Mouse (Mus musculus) MEL (cell line): Measurements from ENCODE around the gene Optn. TPM values are rescaled to one million over a fixed set of nuclear protein-coding genes. Genes with fewer than 3 reads are reported as not detected.

ENCODE experiments used
- DNase-seq: peaks from one replicate; pipeline ENCODE4 v3.0.0; 2011; ENCODE audit warnings: low read depth, low spot score
- H3K27ac ChIP-seq: 2 replicates; pipeline ENCODE4 v1.5.1; 2012; ENCODE audit warnings: low read depth, mild to moderate bottlenecking, control low read depth, low read length, moderate library complexity; ENCODE audit not compliant: control insufficient read depth
- H3K27me3 ChIP-seq, 2 experiments: fragments of 150-350 bp in 1 of 2; sonication (generic) in 1 of 2; 2 replicates each; pipeline ENCODE4 v1.6.1; 2012; ENCODE audit warnings: low read length in 2 of 2, mild to moderate bottlenecking in 2 of 2, improper control_type of control experiment in 1 of 2, moderate library complexity in 1 of 2; ENCODE audit not compliant: insufficient read depth in 2 of 2, control insufficient read depth in 1 of 2
- H3K36me3 ChIP-seq, 2 experiments: 2 replicates each; pipeline ENCODE4 v1.6.1; 2012 to 2014; ENCODE audit warnings: low read length in 2 of 2, improper control_type of control experiment in 1 of 2, inconsistent platforms in 1 of 2, mild to moderate bottlenecking in 1 of 2; ENCODE audit not compliant: insufficient read depth in 2 of 2, control insufficient read depth in 1 of 2
- H3K4me1 ChIP-seq, 2 experiments: fragments of 150-350 bp in 1 of 2; sonication (generic) in 1 of 2; 2 replicates each; pipeline ENCODE4 v1.6.1; 2012; ENCODE audit warnings: low read length in 2 of 2, improper control_type of control experiment in 1 of 2, mild to moderate bottlenecking in 1 of 2; ENCODE audit not compliant: insufficient read depth in 2 of 2, control insufficient read depth in 1 of 2
- H3K4me3 ChIP-seq, 2 experiments: fragments of 150-350 bp in 1 of 2; sonication (generic) in 1 of 2; 2 replicates each; pipeline ENCODE4 v1.5.1; 2012; ENCODE audit warnings: low read depth in 2 of 2, low read length in 2 of 2, mild to moderate bottlenecking in 2 of 2, moderate library complexity in 2 of 2, control low read depth in 1 of 2, improper control_type of control experiment in 1 of 2; ENCODE audit not compliant: control insufficient read depth in 1 of 2, insufficient read depth in 1 of 2
- H3K79me2 ChIP-seq: 2 replicates; pipeline ENCODE4 v1.6.1; 2012; ENCODE audit warnings: mild to moderate bottlenecking, low read length, moderate library complexity; ENCODE audit not compliant: control insufficient read depth, poor library complexity, insufficient read depth
- H3K9ac ChIP-seq: 2 replicates; pipeline ENCODE4 v1.6.1; 2012; ENCODE audit warnings: low read depth, mild to moderate bottlenecking, control low read depth, low read length, moderate library complexity; ENCODE audit not compliant: control insufficient read depth, poor library complexity, severe bottlenecking
- H3K9me3 ChIP-seq: fragments of 150-350 bp; sonication (generic); replicated peaks from 2 replicates; pipeline ENCODE4 v1.6.1; 2012; ENCODE audit warnings: mild to moderate bottlenecking, low read length, improper control_type of control experiment, moderate library complexity; ENCODE audit not compliant: insufficient read depth
- BHLHE40 ChIP-seq: IDR thresholded peaks from 2 replicates; pipeline ENCODE4 v1.6.1; 2012; ENCODE audit warnings: low read depth, mild to moderate bottlenecking, inconsistent platforms, low read length, improper control_type of control experiment, borderline replicate concordance
- CHD2 ChIP-seq: IDR thresholded peaks from 2 replicates; pipeline ENCODE4 v1.6.1; 2011; ENCODE audit warnings: low read length, improper control_type of control experiment
- E2F4 ChIP-seq: IDR thresholded peaks from 2 replicates; pipeline ENCODE4 v1.6.1; 2011; ENCODE audit warnings: low read depth, low read length, improper control_type of control experiment, borderline replicate concordance
- ELF1 ChIP-seq: IDR thresholded peaks from 2 replicates; pipeline ENCODE4 v1.6.1; 2014; ENCODE audit warnings: low read depth, mild to moderate bottlenecking, inconsistent platforms, low read length, improper control_type of control experiment, moderate library complexity
- EP300 ChIP-seq, 2 experiments: IDR thresholded peaks; 2 replicates each; pipeline ENCODE4 v1.6.1; 2011; ENCODE audit warnings: improper control_type of control experiment in 2 of 2, low read length in 2 of 2, low read depth in 1 of 2, mild to moderate bottlenecking in 1 of 2
- GATA1 ChIP-seq: IDR thresholded peaks from 2 replicates; pipeline ENCODE4 v1.6.1; 2011; ENCODE audit warnings: low read depth, low read length, improper control_type of control experiment
- KAT2A ChIP-seq: conservative IDR thresholded peaks from 2 replicates; pipeline ENCODE4 v1.6.1; 2012; ENCODE audit warnings: low read depth, low read length, improper control_type of control experiment, inconsistent platforms
- MAFK ChIP-seq: IDR thresholded peaks from 2 replicates; pipeline ENCODE4 v1.6.1; 2011; ENCODE audit warnings: low read depth, mild to moderate bottlenecking, low read length, improper control_type of control experiment, borderline replicate concordance
- MAX ChIP-seq: IDR thresholded peaks from 2 replicates; pipeline ENCODE4 v1.6.1; 2011; ENCODE audit warnings: low read length, improper control_type of control experiment
- MXI1 ChIP-seq: IDR thresholded peaks from 2 replicates; pipeline ENCODE4 v1.6.1; 2011; ENCODE audit warnings: mild to moderate bottlenecking, low read depth, low read length, improper control_type of control experiment
- MYB ChIP-seq: IDR thresholded peaks from 2 replicates; pipeline ENCODE4 v1.6.1; 2011; ENCODE audit warnings: mild to moderate bottlenecking, low read depth, low read length, improper control_type of control experiment
- MYC ChIP-seq: IDR thresholded peaks from 2 replicates; pipeline ENCODE4 v1.6.1; 2011; ENCODE audit warnings: low read depth, mild to moderate bottlenecking, low read length, improper control_type of control experiment, moderate library complexity
- POLR2AphosphoS2 ChIP-seq: IDR thresholded peaks from 2 replicates; pipeline ENCODE4 v1.6.1; 2011; ENCODE audit warnings: low read length, improper control_type of control experiment
- POLR2AphosphoS5 ChIP-seq: IDR thresholded peaks from 2 replicates; pipeline ENCODE4 v1.6.1; 2012; ENCODE audit warnings: low read depth, borderline replicate concordance, mild to moderate bottlenecking, inconsistent platforms, low read length, moderate library complexity, mixed read lengths
- RAD21 ChIP-seq: IDR thresholded peaks from 2 replicates; pipeline ENCODE4 v1.6.1; 2011; ENCODE audit warnings: mild to moderate bottlenecking, low read depth, low read length, improper control_type of control experiment
- TAL1 ChIP-seq: IDR thresholded peaks from 2 replicates; pipeline ENCODE4 v1.6.1; 2012; ENCODE audit warnings: mild to moderate bottlenecking, inconsistent platforms, low read length, moderate library complexity, mixed read lengths
- TBP ChIP-seq: IDR thresholded peaks from 2 replicates; pipeline ENCODE4 v1.8.0; 2011; ENCODE audit warnings: low read depth, low read length, improper control_type of control experiment
- TCF12 ChIP-seq: IDR thresholded peaks from 2 replicates; pipeline ENCODE4 v1.6.1; 2014; ENCODE audit warnings: low read depth, mild to moderate bottlenecking, inconsistent platforms, low read length, improper control_type of control experiment, moderate library complexity
- UBTF ChIP-seq: IDR thresholded peaks from 2 replicates; pipeline ENCODE4 v1.6.1; 2012; ENCODE audit warnings: low read depth, mild to moderate bottlenecking, inconsistent platforms, low read length, improper control_type of control experiment, moderate library complexity, borderline replicate concordance; ENCODE audit not compliant: insufficient read depth
- USF2 ChIP-seq, 2 experiments: IDR thresholded peaks; 2 replicates each; pipeline ENCODE4 v1.6.1; 2011 to 2012; ENCODE audit warnings: improper control_type of control experiment in 2 of 2, low read length in 2 of 2, borderline replicate concordance in 1 of 2, inconsistent platforms in 1 of 2, low read depth in 1 of 2, mild to moderate bottlenecking in 1 of 2; ENCODE audit not compliant: insufficient read depth in 1 of 2
- ZC3H11A ChIP-seq: IDR thresholded peaks from 2 replicates; pipeline ENCODE4 v1.6.1; 2012; ENCODE audit warnings: low read depth, mild to moderate bottlenecking, inconsistent platforms, low read length, improper control_type of control experiment
- ZKSCAN1 ChIP-seq: IDR thresholded peaks from 2 replicates; pipeline ENCODE4 v1.6.1; 2012; ENCODE audit warnings: low read depth, mild to moderate bottlenecking, inconsistent platforms, low read length, improper control_type of control experiment, moderate library complexity
- ZNF384 ChIP-seq: IDR thresholded peaks from 2 replicates; pipeline ENCODE4 v1.6.1; 2012; ENCODE audit warnings: low read depth, mild to moderate bottlenecking, inconsistent platforms, low read length, improper control_type of control experiment
- polyA plus RNA-seq, 2 experiments: library from polyadenylated mRNA; stranded (reverse) in 1 of 2; unstranded in 1 of 2; fragments of >175 nt in 1 of 2; fragments of >200 nt in 1 of 2; gene quantifications; 2 replicates each; pipeline versions ENCODE4 v1.2.1 to v1.2.4; 2012; ENCODE audit warnings: low replicate concordance in 2 of 2, low read depth in 1 of 2; ENCODE audit not compliant: insufficient read length in 2 of 2, insufficient read depth in 1 of 2, missing spikeins in 1 of 2
- total RNA-seq: library from RNA; depleted of rRNA; stranded (reverse); fragments of 300-350 nt; gene quantifications from 2 replicates; pipeline ENCODE4 v1.2.3, GENCODE M21; 2012

Optn gene
- total and polyA plus RNA-seq, 3 experiments = 10.9 to 17.0 TPM; not detected in 1

- no peak overlapping the region for H3K4me3 ChIP-seq
- H3K79me2 ChIP-seq = no peaks in the 10 kb centered on the region
- H3K4me1 ChIP-seq = peaks cover 8 to 15% of the 10 kb centered on the region in 2 experiments
- H3K9ac ChIP-seq = no peak overlapping the region
- peaks cover 0 to 14% of the 10 kb centered on the region in 2 experiments; a peak in 2 of 4 replicates for H3K36me3 ChIP-seq
- no peaks in the 10 kb centered on the region for H3K27me3 ChIP-seq
- H3K9me3 ChIP-seq = no peaks in the 10 kb centered on the region
- no peak overlapping the region for H3K27ac ChIP-seq
- DNase-seq = no peak
- TF ChIP-seq TBP (no peak), E2F4 (no peak), POLR2AphosphoS2 (no peak), MXI1 (no peak), TCF12 (no peak), MAFK (no peak), EP300 (IDR thresholded peaks at IDR 0.05; ENCODE audit: low read depth in 1 of 2, low read length in 2 of 2) (no peak), MYC (no peak), RAD21 (no peak), ZNF384 (no peak), MYB (no peak), TAL1 (no peak), KAT2A (no peak), UBTF (no peak), BHLHE40 (no peak), ZKSCAN1 (no peak), ELF1 (no peak), POLR2AphosphoS5 (no peak), GATA1 (no peak)
- TF ChIP-seq, all 39 proteins: peak for 0
Observed at GRCm38 (mm10) chr2:5075432-5075831, 11.6 kb upstream of the Optn start.

- TF ChIP-seq MYC (no peak), USF2 (IDR thresholded peaks at IDR 0.05; ENCODE audit: borderline replicate concordance in 1 of 2, insufficient read depth in 1 of 2, low read depth in 1 of 2, low read length in 2 of 2) (no peak), MAX (no peak), POLR2AphosphoS2 (no peak), CHD2 (no peak), ZC3H11A (no peak), ZNF384 (no peak)
- no peak overlapping the region for H3K9ac ChIP-seq
- H3K4me1 ChIP-seq = peaks cover 8 to 15% of the 10 kb centered on the region in 2 experiments
- H3K27ac ChIP-seq = no peak overlapping the region
- H3K36me3 ChIP-seq = peaks cover 0 to 14% of the 10 kb centered on the region in 2 experiments; a peak in 2 of 4 replicates
- no peak overlapping the region for H3K4me3 ChIP-seq
- DNase-seq = peak; percentile 39
- no peaks in the 10 kb centered on the region for H3K79me2 ChIP-seq
- no peaks in the 10 kb centered on the region for H3K9me3 ChIP-seq
- H3K27me3 ChIP-seq = no peaks in the 10 kb centered on the region
Observed at GRCm38 (mm10) chr2:5073785-5074184, 9.9 kb upstream of the Optn start.
